Mouse (Mus musculus) R1 (cell line): ENCODE measurements around the gene Tdrd7.
A peak's percentile ranks its signal among the peaks of the same experiment; 100 is the strongest.

ENCODE experiments used
- DNase-seq: peaks from one replicate; pipeline ENCODE4 v3.0.0-alpha.2; 2018; ENCODE audit warnings: low read depth, low spot score

The Tdrd7 gene

DNA sequence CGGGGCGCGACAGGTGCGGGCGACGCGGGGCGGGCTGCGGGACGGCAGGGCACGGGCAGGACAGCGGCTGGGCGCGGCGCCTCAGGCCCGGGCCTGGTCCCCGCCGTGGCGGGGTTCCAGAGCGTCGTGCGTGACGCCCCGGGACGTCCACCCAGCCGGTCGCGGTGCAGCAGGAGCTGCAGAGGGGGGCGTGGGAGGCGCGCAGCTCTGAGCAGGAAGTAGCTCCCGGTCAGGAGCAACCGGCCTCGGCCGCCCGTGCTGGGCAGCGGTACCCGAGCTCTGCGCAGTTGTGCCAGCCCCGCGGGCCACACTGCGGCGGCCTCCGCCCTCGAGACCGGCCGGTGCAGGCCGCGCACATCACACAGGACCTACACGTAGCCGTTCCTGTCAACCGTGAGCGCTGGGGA, 7.3 kb downstream of the Tdrd7 start:
- peak; percentile 35 for DNase-seq

DNA sequence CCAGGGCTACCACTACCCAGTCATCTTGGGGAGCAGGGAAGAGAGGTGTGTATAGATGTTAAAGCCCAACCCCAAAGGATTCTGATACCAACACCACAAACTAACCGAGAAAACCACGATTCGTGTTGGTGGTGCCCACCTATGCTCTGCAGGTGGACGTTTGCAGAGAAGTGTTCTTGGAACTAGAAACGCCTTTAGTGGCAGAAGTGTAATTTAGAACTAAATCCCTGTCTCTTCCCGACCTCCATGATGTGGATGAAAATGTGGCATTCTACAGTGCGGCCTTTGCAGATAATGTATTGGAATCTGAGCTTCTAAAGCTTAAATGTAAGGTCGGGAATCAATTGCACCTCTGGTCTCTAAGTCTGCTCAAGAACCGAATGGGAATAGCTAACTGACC, 7.8 kb downstream of the Tdrd7 start:
- DNase-seq = no peak

GRCm38 (mm10) chr4:45976931-45977667, 12.0 kb downstream of the Tdrd7 start:
- no peak for DNase-seq

DNA sequence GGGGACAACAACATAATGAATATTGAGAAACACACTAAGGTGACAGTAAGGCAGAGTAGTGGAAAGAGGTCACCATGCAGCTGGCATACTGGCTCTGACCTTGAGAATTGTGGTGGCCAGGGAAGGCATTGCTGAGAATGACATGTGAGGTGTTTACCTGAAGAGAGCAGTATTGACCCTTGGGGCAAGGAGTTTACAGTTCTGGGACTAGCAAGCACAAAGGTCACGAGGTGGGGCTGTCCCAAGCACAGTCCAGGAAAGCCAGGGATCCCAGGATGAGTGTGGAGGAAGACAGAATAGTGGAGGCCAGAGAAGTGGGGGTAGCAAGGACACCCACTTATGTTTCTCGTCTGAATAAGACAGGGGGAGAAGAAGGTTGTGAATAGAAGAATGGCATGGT, 14.8 kb downstream of the Tdrd7 start:
- no peak for DNase-seq

- DNase-seq = no peak
Observed at GRCm38 (mm10) chr4:45981054-45981453, 15.9 kb downstream of the Tdrd7 start.

GRCm38 (mm10) chr4:45990427-45991135, 25.4 kb downstream of the Tdrd7 start:
- DNase-seq = no peak

DNA sequence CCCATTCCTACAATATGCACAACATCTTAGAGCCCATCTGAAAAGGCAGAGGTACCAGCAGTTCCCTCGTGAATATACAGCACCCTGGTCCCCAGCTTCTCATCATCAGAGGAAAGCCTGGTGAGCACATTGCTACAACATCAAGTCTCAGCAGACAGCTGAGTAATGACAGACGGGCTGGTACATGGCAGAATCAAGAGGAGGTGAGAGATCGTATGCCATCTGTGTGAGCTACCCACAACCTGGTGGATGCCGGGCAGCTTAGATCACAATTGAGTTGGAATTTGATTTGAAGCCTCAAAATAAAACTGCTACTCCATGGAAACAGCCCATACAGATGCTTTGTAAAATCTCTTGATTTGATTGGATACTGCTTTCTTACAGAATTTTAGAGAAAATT, 33.4 kb downstream of the Tdrd7 start:
- no peak for DNase-seq

DNA sequence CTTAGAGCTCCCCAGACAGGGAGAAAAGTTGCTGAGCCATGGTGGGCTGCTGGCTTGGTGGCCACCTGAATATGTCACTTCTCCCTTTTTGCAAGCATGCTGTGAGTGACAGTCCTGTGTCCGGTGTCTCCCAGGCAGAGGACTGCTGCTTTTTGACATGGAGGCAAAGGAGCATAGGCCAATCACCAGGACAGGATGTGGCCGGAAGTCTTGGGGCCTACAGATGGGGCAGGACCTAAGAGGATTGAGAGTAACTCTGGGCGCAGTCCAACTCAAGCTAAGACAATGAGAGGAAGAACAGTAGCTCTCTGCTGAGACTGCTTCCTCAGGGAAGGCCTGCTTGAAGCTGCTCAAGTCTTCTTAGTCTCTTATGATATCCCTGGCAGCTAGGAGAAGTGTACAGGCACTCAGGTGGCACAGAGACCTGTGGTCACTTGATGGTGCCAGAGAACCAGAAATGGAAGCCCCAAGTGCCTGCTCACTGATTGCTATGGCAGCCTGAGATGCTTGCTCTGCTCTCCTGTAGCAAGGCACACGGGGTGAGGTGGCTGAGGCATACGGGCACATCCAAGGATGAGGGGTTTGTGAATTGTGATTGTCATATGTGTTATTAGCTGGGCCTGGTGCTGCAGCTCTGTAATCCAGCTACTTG, 43.1 kb downstream of the Tdrd7 start:
- DNase-seq = no peak

DNA sequence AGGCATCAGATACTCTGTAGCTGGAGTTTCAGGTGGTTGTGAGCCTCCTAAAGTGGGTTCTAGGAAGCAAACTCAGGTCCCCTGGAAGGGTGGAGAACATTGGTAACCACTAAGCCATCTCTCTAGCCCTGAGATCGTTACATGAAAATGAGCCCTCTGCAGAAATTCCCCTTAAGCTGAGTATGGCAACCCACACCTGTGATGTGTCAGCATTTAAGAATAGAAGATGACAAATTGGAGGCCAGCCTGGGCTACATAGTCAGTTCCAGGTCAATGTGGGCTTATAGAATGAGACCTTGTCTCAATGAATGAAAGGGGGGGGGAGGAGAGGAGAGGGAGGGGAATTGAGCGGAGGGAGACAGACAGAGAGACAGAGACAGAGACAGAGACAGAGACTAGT, 46.6 kb downstream of the Tdrd7 start:
- DNase-seq = no peak

- DNase-seq = no peak
Observed at GRCm38 (mm10) chr4:46015605-46016004, 50.5 kb downstream of the Tdrd7 start.

- DNase-seq = no peak
Observed at GRCm38 (mm10) chr4:46023021-46023481, 57.9 kb downstream of the Tdrd7 start.

- peak; percentile 51 for DNase-seq
Observed at GRCm38 (mm10) chr4:46025893-46026292, 60.8 kb downstream of the Tdrd7 start.

DNA sequence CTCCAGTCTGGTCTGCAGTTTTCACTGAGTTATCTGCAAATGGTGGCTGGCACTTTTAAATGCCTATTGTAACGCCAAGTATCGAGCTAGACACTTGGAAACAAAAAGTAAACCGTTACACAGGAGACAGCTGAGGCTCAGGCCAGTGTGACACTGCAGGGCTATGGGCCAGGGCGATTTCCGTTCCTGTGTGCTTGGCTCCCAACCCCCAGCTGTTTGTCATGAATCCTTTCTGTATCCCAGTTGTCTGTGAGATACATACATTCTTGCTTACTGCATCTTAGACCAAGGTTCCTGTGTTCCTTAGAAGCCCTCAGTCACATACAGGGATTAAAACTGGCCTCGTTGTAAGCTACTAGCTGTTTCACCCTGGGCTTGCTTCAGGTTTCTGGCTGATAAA, 63.1 kb downstream of the Tdrd7 start:
- no peak for DNase-seq

- no peak for DNase-seq
Observed at GRCm38 (mm10) chr4:46028781-46029180, 63.6 kb downstream of the Tdrd7 start.

GRCm38 (mm10) chr4:46029552-46029951, 64.4 kb downstream of the Tdrd7 start:
- DNase-seq = peak; percentile 41

DNA sequence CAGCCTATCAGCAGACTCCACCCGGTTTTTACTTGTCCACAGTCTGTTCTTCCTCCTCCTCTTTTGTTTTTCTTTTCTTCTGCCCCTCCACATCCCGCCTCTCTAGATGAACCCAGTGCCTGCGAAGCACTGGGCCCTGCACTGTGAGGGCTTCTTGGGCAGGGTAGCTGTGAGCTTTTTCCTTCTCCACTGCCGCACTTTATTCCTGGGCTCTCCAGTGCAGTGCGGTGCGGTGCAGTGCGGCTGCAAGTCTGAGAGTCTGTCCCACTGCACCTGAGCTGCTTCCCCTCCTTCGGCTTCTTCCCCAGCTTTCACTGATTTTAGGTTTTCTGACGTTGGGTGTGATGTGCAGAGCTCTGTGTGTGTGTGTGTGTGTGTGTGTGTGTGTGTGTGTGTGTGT, 67.3 kb downstream of the Tdrd7 start:
- no peak for DNase-seq

- no peak for DNase-seq
Observed at GRCm38 (mm10) chr4:46033197-46033596, 68.1 kb downstream of the Tdrd7 start.

DNA sequence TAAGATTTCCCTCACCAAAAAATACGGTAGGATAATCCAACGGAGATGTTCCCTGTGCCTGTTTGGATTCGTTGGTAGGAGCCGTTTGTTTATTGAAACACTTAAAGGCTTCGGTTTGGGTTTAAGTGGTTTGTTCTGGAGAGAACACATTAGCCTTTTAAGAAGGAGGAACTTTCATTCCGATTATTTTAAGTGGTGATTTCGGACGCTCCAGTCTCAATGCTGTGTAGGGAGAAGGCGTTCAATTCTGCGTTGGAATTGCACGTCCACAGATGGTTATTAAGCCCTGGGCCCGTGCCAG, 73.4 kb downstream of the Tdrd7 start:
- DNase-seq = no peak

DNA sequence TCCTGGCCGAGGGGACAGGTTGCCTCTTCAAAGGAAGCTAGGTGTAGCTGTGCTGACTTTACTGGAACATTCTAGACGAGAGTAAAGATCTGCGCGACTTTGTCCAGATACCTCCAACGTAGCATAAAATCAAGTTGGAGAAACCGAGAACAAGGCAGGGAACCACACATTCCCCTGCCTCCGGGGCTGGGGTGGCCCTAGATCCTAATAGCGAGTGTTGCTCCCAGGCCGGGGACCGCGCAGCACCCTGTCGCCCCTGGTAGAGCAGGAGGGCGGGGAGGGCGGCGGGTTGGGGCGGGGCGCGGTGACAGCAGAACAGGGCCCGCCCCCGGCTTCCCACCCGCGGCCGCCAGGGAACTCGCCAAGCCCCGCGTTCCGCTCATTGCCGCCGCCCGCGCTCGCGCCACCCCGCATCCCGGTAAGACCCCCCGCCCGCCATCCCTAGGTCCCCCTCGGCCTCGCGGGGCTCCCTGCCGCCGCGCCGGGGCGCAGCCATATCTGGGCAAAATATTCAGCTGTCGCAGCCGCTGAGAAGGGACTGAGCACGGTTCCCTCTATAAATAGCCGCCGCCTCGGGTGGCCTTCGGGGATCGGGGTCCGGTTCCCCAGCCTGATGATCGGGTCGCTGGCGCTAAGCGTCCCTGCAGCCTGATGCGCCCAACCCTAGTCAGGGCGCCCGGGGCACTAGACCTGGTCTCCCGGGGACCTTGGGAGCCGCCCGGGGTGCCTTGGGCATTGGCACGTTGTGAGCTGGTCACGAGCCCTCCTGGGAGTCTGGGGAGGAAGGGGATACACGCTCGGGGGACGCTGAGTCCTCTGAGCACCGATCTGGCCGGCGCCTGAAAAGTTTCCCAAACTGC, 74.0 kb downstream of the Tdrd7 start, which contains the start of gene Tmod1:
Gene Tmod1 (plus strand): TSS at position 44 of the 860 bp plus-strand sequence.
- DNase-seq = peak; percentile 34

DNA sequence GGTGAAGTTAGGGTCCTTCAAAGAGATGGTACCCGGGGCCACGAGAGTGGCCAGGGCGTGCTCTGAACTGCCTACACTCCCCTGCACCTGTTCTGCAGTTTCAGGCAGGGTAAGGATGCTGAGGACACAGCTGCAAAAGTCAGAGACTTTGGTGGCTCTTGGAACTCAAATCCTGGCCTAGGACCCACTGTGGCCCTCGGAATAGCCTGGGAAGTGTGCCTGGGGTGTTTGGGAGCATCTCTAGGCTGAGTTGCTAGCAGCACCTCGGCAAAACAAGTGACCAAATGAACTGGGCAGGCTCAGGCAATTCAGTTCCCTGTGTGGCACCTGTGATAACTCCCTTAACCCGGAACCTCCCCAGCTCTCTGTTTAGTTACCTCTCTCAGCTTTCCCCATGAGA, 74.8 kb downstream of the Tdrd7 start:
- no peak for DNase-seq

- DNase-seq = peak; percentile 17
Observed at GRCm38 (mm10) chr4:46040594-46041192, 75.6 kb downstream of the Tdrd7 start.
